Mouse (Mus musculus): ENCODE data around the gene Gm14214.
A peak's percentile ranks its signal among the peaks of the same experiment; 100 is the strongest.

The Gm14214 gene

GRCm38 (mm10) chr2:154734977-154735376, 34.9 kb downstream of the Gm14214 start:
- DNase-seq (ENCODE audit: inconsistent age in 2 of 2, low spot score in 1 of 2), result no peak

GRCm38 (mm10) chr2:154732503-154733141, 37.2 kb downstream of the Gm14214 start:
- peak; percentile 70 to 83 for DNase-seq (ENCODE audit: inconsistent age in 2 of 2, low spot score in 1 of 2)

GRCm38 (mm10) chr2:154731916-154732315, 37.9 kb downstream of the Gm14214 start:
- DNase-seq (ENCODE audit: inconsistent age in 2 of 2, low spot score in 1 of 2), result no peak

- DNase-seq (ENCODE audit: inconsistent age in 2 of 2, low spot score in 1 of 2), result peak in 1 of 2 experiments; percentile 57
Measured at GRCm38 (mm10) chr2:154730841-154731240, 39.0 kb downstream of the Gm14214 start.

GRCm38 (mm10) chr2:154729737-154730136, 40.1 kb downstream of the Gm14214 start:
- no peak for DNase-seq (ENCODE audit: inconsistent age in 2 of 2, low spot score in 1 of 2)

GRCm38 (mm10) chr2:154723473-154723872, 46.4 kb downstream of the Gm14214 start:
- DNase-seq (ENCODE audit: inconsistent age in 2 of 2, low spot score in 1 of 2), result no peak

- DNase-seq (ENCODE audit: inconsistent age in 2 of 2, low spot score in 1 of 2), result no peak
Measured at GRCm38 (mm10) chr2:154720315-154720714, 49.5 kb downstream of the Gm14214 start.
